Mouse (Mus musculus): ENCODE measurements around the gene Lmx1a. TPM values are rescaled to one million over a fixed set of nuclear protein-coding genes. Genes with fewer than 3 reads are reported as not detected.
A peak's percentile ranks its signal among the peaks of the same experiment; 100 is the strongest.

Lmx1a gene
- polyA plus RNA-seq, 1 experiment from 2014 or later: 2.2 TPM

DNA sequence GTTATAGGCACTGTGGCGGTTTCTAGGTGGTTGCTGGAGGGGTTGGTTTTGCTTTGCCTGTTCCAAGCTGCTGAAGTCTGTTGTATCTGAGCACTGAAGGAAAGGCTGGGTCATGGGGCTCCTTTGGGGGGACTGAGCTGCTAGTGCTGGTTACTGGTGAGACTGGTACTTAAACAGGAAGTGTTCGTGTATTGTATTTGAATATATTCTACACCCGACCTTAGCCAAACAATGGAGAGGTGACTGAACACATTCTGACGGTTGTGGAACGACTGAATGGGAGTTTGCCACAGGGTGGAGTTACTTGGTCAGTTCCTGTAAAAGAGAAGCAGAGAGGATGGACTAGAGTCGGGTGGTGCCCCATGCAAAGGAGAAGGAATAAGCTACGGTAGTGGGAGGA lies 115.8 kb downstream of the Lmx1a start:
- Histone ChIP-seq H3K36me3 (no peaks in the 10 kb centered on the region), H3K9me3 (no peaks in the 10 kb centered on the region), H3K4me3 (no peak overlapping the region), H3K27me3 (ENCODE audit: insufficient read depth, poor library complexity, severe bottlenecking) (peaks cover 62% of the 10 kb centered on the region), H3K4me1 (peaks cover 10% of the 10 kb centered on the region), H3K27ac (no peak overlapping the region)
- DNase-seq (ENCODE audit: low spot score): peak; percentile 64
- WGBS: 61% methylated on average over 7 of the region's 7 CpGs

DNA sequence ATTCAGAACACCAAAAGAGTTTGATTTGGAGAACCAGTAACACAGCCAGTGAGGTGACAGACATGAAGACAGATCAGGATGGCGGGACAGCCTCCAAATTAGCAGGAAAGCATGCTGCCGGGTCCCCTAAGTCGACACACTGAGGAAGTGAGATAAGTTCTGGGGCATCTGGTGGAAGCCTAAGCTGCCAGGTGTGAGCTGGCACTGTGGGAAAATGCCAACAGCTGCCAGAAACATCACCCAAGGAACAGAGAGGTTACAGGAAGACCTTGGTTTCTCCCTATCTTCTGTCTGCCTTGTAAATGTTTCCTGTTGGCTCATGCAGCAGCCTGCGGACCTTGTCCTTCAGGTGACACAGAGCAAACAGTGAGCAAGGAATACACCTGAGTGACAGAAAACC lies 122.1 kb downstream of the Lmx1a start:
- Histone ChIP-seq H3K27ac (no peak overlapping the region), H3K4me3 (no peak overlapping the region), H3K36me3 (no peaks in the 10 kb centered on the region), H3K9me3 (no peaks in the 10 kb centered on the region), H3K27me3 (ENCODE audit: insufficient read depth, poor library complexity, severe bottlenecking) (peaks cover 4% of the 10 kb centered on the region; the same call in 1 of the 2 replicates), H3K4me1 (no peaks in the 10 kb centered on the region)
- peak; percentile 56 for DNase-seq (ENCODE audit: low spot score)
- 62% methylated on average over 4 of the region's 4 CpGs for WGBS

DNA sequence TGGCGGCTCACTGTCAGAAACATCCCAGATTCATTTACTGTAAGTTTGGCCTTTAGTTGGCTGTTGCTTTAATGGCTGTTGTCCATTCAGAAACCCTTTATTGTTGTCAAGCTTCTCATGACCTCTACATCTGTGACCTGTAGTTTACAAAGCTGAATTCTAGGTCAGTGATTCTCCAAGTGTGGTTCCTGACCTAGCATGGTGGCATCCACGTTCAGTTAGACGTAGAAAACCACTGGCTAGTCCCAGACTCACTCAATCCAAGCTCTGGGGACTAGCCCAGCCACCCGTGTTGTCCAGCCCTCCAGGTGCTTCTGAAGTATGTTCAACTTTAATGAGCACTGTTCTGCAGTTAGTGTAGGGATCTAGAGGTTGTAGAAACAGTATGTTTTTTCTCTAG lies 126.1 kb downstream of the Lmx1a start:
- no peaks in the 10 kb centered on the region for H3K36me3 ChIP-seq
- no peak overlapping the region for H3K4me3 ChIP-seq
- no peaks in the 10 kb centered on the region for H3K27me3 ChIP-seq (ENCODE audit: insufficient read depth, poor library complexity, severe bottlenecking)
- H3K27ac ChIP-seq: no peak overlapping the region
- 75% methylated on average over 4 of the region's 4 CpGs for WGBS
- peak; percentile 54 for DNase-seq (ENCODE audit: low spot score)
- no peaks in the 10 kb centered on the region for H3K9me3 ChIP-seq
- H3K4me1 ChIP-seq: peaks cover 8% of the 10 kb centered on the region

DNA sequence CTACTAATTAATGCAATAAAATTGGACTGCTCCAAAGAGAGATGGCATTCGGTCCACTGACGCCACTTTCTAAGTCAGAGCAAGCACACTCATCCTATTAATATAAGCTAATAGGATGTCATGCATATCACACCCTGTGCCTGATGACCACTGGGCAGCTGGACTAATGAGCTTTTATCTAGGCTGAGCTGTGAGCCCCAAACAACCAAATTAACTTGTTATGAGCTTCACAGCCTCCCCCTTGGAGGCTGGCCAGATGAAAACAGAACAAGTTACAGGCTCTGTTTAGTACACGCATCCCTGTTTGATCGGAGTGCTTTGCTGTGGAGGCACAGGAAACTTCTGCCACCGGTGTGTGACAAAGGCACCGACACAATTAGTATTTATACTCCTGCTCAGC lies 128.0 kb downstream of the Lmx1a start:
- Histone ChIP-seq H3K36me3 (no peaks in the 10 kb centered on the region), H3K27me3 (ENCODE audit: insufficient read depth, poor library complexity, severe bottlenecking) (no peaks in the 10 kb centered on the region), H3K4me1 (peaks cover 8% of the 10 kb centered on the region), H3K27ac (no peak overlapping the region), H3K4me3 (no peak overlapping the region), H3K9me3 (no peaks in the 10 kb centered on the region)
- 65% methylated on average over 6 of the region's 6 CpGs for WGBS
- peak; percentile 22 for DNase-seq (ENCODE audit: low spot score)

DNA sequence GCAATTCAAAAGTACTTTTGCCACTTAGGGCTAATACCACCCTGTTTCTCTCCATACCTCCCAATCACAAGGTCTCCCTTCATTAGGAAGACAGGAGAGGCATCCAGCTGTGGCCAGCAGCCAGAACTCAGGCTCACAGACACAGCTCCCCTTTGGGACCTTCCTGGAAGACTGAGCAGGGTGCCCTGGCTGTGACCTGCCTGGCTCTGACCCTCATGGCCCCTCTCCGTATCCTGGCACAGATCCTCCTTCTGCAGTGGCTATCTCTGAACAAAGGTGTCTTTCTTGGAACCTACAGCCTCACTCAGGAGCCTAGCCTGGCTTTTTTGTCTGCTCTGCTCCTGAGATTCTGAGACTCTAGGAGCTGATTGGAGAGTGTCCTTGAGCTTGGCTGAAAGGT lies 128.6 kb downstream of the Lmx1a start:
- peak; percentile 63 for DNase-seq (ENCODE audit: low spot score)
- peaks cover 8% of the 10 kb centered on the region for H3K4me1 ChIP-seq
- H3K4me3 ChIP-seq: no peak overlapping the region
- no peaks in the 10 kb centered on the region for H3K36me3 ChIP-seq
- H3K27me3 ChIP-seq (ENCODE audit: insufficient read depth, poor library complexity, severe bottlenecking): no peaks in the 10 kb centered on the region
- H3K9me3 ChIP-seq: no peaks in the 10 kb centered on the region
- 33% methylated on average over 1 of the region's 1 CpGs for WGBS
- no peak overlapping the region for H3K27ac ChIP-seq

DNA sequence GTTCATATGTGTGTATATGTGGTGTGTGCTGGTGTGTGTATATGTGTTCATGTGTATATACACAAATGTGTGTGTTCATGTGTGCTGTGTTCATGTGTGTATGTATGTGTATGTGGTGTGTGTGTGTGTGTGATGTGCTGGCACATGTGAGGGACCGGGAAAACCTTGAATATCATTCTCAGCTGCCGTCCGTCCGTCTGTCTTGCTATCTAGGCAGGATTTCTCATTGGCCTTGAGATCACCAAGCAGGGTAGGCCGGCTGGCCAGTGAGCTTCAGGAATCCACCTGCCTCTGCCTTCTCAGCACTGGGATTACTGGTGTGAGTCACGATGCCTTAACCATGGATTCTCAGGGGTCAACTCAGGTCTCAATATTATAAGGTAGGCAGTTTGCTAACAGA lies 131.0 kb downstream of the Lmx1a start:
- Histone ChIP-seq H3K27ac (no peak overlapping the region), H3K4me1 (peaks cover 8% of the 10 kb centered on the region), H3K4me3 (no peak overlapping the region), H3K36me3 (no peaks in the 10 kb centered on the region), H3K27me3 (ENCODE audit: insufficient read depth, poor library complexity, severe bottlenecking) (no peaks in the 10 kb centered on the region), H3K9me3 (no peaks in the 10 kb centered on the region)
- 87% methylated on average over 6 of the region's 6 CpGs for WGBS
- peak; percentile 64 for DNase-seq (ENCODE audit: low spot score)

DNA sequence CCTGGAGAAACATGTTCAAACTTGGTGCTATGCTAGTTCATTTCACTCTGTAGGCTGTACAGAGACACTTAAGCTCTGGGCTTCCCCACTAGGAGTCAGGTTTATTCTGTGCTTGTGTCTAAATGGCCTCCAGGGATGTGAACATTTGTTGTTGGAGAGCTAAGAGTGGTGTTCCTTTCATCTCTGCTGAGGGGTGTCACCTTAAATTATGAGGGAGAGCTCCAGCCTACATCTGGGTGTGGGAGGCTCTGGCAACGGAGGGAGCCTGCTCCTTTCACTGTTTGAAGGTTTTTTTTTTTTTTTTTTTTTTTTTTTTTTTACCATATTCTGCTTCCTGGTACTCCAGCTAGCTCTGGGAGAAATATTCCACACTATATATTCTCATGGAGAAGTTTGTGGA lies 132.1 kb downstream of the Lmx1a start:
- 56% methylated on average over 1 of the region's 1 CpGs for WGBS
- no peaks in the 10 kb centered on the region for H3K36me3 ChIP-seq
- peak; percentile 13 for DNase-seq (ENCODE audit: low spot score)

DNA sequence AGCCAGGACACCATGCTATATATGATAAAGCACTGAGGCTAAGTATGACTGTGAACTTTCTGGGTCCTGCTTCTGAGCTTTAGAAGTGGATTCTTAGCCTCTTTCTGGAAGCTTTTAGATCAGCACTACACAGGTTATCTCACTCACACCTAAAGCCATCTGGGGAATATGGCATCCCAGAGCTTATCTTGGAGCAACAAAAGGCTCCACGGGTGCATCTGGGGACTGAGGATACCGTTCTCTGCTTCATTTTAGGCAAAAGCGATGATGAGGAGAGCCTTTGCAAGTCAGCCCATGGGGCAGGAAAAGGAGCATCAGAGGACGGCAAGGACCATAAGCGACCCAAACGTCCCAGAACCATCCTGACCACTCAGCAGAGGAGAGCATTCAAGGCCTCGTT lies 141.3 kb downstream of the Lmx1a start:
- peak; percentile 91 for DNase-seq (ENCODE audit: low spot score)
- Histone ChIP-seq H3K36me3 (no peaks in the 10 kb centered on the region), H3K4me1 (no peaks in the 10 kb centered on the region), H3K4me3 (peak overlapping the region; percentile 22; the same call in 1 of the 2 replicates), H3K27ac (peak overlapping the region; percentile 52; the same call in 1 of the 2 replicates), H3K9me3 (no peaks in the 10 kb centered on the region), H3K27me3 (ENCODE audit: insufficient read depth, poor library complexity, severe bottlenecking) (no peaks in the 10 kb centered on the region)
- whole genome bisulfite sequencing: 61% methylated on average over 7 of the region's 7 CpGs

More for the DNA sequence above, 132.1 kb downstream of the Lmx1a start:
- Histone ChIP-seq H3K27me3 (ENCODE audit: insufficient read depth, poor library complexity, severe bottlenecking) (no peaks in the 10 kb centered on the region), H3K4me3 (no peak overlapping the region), H3K27ac (no peak overlapping the region), H3K4me1 (peaks cover 8% of the 10 kb centered on the region), H3K9me3 (no peaks in the 10 kb centered on the region)

DNA sequence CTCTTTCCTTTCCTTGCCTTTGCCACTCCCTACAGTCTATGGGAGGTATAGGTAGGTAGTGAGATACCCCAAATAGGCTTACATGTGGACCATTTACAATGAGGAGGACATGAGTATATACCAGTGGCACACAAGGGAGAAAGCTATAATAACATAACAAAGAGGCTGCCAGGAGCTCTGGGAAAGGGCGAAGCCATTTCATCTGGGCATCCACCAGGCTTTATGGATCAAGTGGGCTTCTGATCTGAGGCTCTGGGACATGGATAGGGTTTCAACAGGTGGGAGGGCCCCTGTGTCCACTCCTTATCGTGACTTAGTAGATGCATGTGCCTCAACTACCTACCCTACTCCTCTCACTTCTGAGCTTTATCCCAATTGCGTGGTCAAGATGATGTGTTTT lies 142.6 kb downstream of the Lmx1a start:
- peak; percentile 64 for DNase-seq (ENCODE audit: low spot score)
- Histone ChIP-seq H3K9me3 (no peaks in the 10 kb centered on the region), H3K27me3 (ENCODE audit: insufficient read depth, poor library complexity, severe bottlenecking) (no peaks in the 10 kb centered on the region), H3K36me3 (no peaks in the 10 kb centered on the region), H3K27ac (peak overlapping the region; percentile 52; the same call in 1 of the 2 replicates), H3K4me1 (no peaks in the 10 kb centered on the region), H3K4me3 (peak overlapping the region; percentile 22; the same call in 1 of the 2 replicates)
- WGBS: 79% methylated on average over 3 of the region's 3 CpGs

DNA sequence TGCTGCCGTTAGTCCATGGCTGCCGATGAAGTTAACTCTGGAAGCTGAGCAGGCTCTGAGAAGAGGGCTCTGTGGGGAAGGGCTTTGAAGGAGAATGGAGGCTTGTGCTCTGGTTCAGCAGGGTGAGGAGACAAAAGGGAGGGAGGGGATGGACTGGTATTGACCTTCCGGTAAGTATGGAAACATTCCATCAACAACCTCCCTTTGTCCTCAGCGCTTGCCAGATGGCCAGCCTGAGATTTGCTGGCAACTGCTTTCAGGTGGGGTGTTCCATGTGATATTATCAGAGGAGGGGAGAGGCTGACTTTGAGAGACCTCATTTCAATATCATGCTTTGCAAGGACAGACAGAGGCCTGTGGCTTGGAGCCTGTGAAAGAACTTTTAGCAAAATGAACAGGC lies 165.8 kb downstream of the Lmx1a start:
- 59% methylated on average over 4 of the region's 4 CpGs for WGBS
- H3K27ac ChIP-seq: no peak overlapping the region
- no peak for DNase-seq (ENCODE audit: low spot score)
- no peaks in the 10 kb centered on the region for H3K4me1 ChIP-seq
- no peaks in the 10 kb centered on the region for H3K36me3 ChIP-seq
- H3K9me3 ChIP-seq: no peaks in the 10 kb centered on the region
- no peaks in the 10 kb centered on the region for H3K27me3 ChIP-seq (ENCODE audit: insufficient read depth, poor library complexity, severe bottlenecking)
- no peak overlapping the region for H3K4me3 ChIP-seq

DNA sequence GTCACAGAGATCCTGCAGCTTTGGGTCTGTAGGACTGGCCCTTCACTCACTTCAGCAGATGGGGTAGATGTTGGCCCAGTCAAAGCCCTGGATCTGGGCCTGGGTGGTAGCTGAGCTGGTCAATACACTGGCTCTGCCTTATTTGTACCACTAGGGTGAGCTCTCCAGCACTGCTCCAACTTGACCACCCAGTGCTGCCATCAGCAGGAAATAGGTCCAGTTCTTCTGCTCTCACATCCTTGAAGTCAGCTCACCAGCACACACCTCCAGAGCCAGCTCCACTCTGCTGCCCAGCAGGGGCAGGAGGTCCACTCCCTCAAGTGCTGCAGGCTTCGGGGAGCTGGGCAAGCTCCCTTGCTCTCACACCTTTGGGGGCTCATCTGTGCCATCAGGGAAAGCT lies 183.0 kb downstream of the Lmx1a start:
- DNase-seq (ENCODE audit: low spot score): no peak
- Histone ChIP-seq H3K9me3 (no peaks in the 10 kb centered on the region), H3K27me3 (ENCODE audit: insufficient read depth, poor library complexity, severe bottlenecking) (0 out of 2 replicates have a peak, but pooled peaks cover 9% of the 10 kb centered on the region), H3K4me3 (no peak overlapping the region), H3K4me1 (no peaks in the 10 kb centered on the region), H3K36me3 (no peaks in the 10 kb centered on the region), H3K27ac (no peak overlapping the region)
- 71% methylated on average over 1 of the region's 1 CpGs for WGBS

DNA sequence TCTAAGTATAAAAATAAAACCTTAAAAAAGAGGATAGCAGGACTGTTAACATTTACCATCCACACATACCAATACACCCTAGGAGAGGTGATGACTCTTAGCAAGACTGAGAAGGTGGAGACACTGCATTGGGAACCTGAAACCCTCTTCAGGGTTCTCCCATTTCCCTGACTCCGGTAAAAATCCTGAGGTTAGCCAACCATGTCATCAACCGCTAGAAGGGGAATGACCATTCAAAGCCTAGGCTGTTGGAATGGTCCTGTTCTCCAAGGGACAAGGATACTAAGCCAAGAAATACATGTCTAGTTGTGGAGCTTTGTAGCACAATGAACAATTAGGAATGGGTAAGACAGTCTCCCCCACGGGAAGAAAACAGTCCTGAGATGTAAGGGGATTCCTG lies 185.1 kb downstream of the Lmx1a start:
- H3K36me3 ChIP-seq: no peaks in the 10 kb centered on the region
- no peak overlapping the region for H3K4me3 ChIP-seq
- H3K27ac ChIP-seq: no peak overlapping the region
- no peak for DNase-seq (ENCODE audit: low spot score)
- 0 out of 2 replicates have a peak, but pooled peaks cover 9% of the 10 kb centered on the region for H3K27me3 ChIP-seq (ENCODE audit: insufficient read depth, poor library complexity, severe bottlenecking)
- WGBS: 74% methylated on average over 3 of the region's 3 CpGs
- H3K4me1 ChIP-seq: no peaks in the 10 kb centered on the region
- no peaks in the 10 kb centered on the region for H3K9me3 ChIP-seq

DNA sequence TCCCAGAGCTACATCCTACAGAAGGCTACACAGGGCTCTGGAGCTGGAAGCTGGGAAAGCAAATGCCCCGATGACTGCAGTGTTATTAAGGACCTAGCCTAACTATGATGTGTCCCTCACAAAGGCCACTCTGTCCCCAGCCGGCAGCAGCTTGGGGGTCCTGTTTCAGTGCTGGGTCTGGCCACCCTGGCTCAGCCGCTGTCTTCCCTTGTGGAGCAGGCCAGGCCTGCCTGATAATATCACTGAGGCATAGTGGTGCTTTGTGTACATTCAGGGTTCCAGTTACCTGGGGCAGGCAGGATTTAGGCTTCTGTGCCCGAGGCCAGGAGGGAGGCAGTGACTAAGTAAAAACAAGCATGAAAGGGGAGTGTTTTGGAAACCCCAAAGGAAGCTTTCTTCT lies 188.9 kb downstream of the Lmx1a start:
- WGBS: 65% methylated on average over 4 of the region's 4 CpGs
- Histone ChIP-seq H3K4me1 (no peaks in the 10 kb centered on the region), H3K27ac (no peak overlapping the region), H3K4me3 (no peak overlapping the region), H3K36me3 (no peaks in the 10 kb centered on the region), H3K9me3 (no peaks in the 10 kb centered on the region), H3K27me3 (ENCODE audit: insufficient read depth, poor library complexity, severe bottlenecking) (0 out of 2 replicates have a peak, but pooled peaks cover 9% of the 10 kb centered on the region)
- DNase-seq (ENCODE audit: low spot score): no peak

DNA sequence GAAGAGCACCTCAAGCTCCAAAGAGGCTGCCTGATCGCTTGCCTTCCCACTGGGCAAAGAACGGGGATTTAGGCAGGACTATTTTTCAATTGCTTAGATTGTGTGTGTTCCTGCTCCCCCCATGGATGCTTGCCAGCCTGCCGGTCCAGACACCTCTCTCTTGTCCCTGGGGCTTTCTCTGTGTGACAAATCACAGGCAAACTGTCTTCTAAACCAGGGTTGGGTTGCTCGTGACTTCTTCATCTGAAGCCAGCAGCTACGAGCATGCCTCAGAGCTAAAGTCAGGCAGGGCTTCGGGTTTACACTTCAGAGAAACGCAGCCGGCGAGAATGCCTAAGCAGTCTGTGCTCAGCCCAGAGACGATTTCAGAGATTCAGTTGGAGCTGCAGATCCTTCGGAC lies 189.3 kb downstream of the Lmx1a start:
- Histone ChIP-seq H3K4me3 (no peak overlapping the region), H3K4me1 (no peaks in the 10 kb centered on the region), H3K36me3 (no peaks in the 10 kb centered on the region), H3K27me3 (ENCODE audit: insufficient read depth, poor library complexity, severe bottlenecking) (0 out of 2 replicates have a peak, but pooled peaks cover 5% of the 10 kb centered on the region), H3K9me3 (no peaks in the 10 kb centered on the region), H3K27ac (no peak overlapping the region)
- 69% methylated on average over 11 of the region's 11 CpGs for WGBS
- DNase-seq (ENCODE audit: low spot score): no peak
